Comparison of ENCODE assay signal across 22 mouse cellular contexts in the genomic region with DNA sequence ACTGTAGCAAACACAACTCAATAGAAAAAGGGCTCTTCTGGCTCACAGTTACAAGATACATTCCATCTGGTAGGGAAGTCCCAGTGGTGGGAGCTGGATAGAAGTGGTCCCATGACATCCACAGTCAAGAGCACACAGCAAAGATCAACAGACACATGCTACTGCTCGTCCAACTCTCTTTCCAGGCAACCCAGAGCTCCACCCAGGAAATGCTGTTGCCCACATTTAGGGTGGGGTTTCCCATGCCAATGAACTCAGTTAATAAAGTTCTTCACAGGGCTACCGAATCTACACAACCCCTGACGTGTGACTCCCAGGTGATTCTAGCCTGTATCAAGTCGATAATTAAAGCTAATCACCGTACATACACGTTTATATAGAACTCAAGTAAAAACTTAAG. TPM values are rescaled to one million over a fixed set of nuclear protein-coding genes. Genes with fewer than 3 reads are reported as not detected.
A peak's percentile ranks its signal among the peaks of the same experiment; 100 is the strongest.
DNase-seq lines count a peak whose midpoint lies in the region; ATAC-seq and TF ChIP-seq lines count a peak whose summit lies in the region.
"Had no signal": no experiment of that assay in that cellular context is flagged by ENCODE, and none has a peak within 500 bp of the region (broad histone marks: within the 10 kb centered on the region; RNA-seq: fewer than 3 reads in every experiment).

No protein-coding gene starts in this region.

- no peaks in the 10 kb centered on the region for H3K9me3 ChIP-seq in intestine, postnatal 0 days (ENCODE audit: control insufficient read depth)
- H3K9me3 ChIP-seq: embryonic facial prominence, embryonic 15.5 days; forebrain, embryonic 10.5 days; limb, embryonic 13.5 days; neural tube, embryonic 12.5 days had no signal

- H3K4me2 ChIP-seq in intestine, postnatal 0 days (replicated peaks; ENCODE audit: low read depth): peak overlapping the region; percentile 39
- H3K4me2 ChIP-seq: embryonic facial prominence, embryonic 15.5 days; heart, embryonic 11.5 days; hindbrain, embryonic 14.5 days; limb, embryonic 13.5 days; lung, embryonic 14.5 days; neural tube, embryonic 12.5 days had no signal

- WGBS in intestine, postnatal 0 days: 38% methylated on average over 6 of the region's 6 CpGs

- no peaks in the 10 kb centered on the region for H3K27me3 ChIP-seq in intestine, postnatal 0 days (replicated peaks; ENCODE audit: control insufficient read depth, insufficient read depth, low read length)
- H3K27me3 ChIP-seq: embryonic facial prominence, embryonic 15.5 days; limb, embryonic 13.5 days had no signal

- TF ChIP-seq CTCF in intestine, postnatal 0 days (IDR thresholded peaks at IDR 0.05; ENCODE audit: low read depth): no peak

- peak; percentile 44 for DNase-seq in CD4-positive, CD25-positive, alpha-beta regulatory T cell, adult 2 months (ENCODE audit: low read depth, low spot score)
- DNase-seq in T-cell, adult 2 months (ENCODE audit: low spot score): peak; percentile 76
- no peak for DNase-seq in frontal cortex, postnatal 36 days (ENCODE audit: low spot score in 2 of 2)
- no peak for DNase-seq in retina, embryonic 14.5 days (ENCODE audit: low spot score)
- no peak for DNase-seq in cerebellum, postnatal 10 days
- no peak for DNase-seq in heart, adult 8-10 months (ENCODE audit: low spot score)
- DNase-seq: adrenal gland, postnatal 25 days; cerebellum, adult 9-10 months; gastrocnemius, postnatal 10 days; heart, postnatal 14 days; kidney, adult 2 months; kidney, postnatal 4 days; lung, embryonic 14.5 days had no signal

- H3K27ac ChIP-seq in intestine, postnatal 0 days (ENCODE audit: low read depth, low read length): peak overlapping the region; percentile 72; the same call in 1 of the 2 replicates
- H3K27ac ChIP-seq: embryonic facial prominence, embryonic 15.5 days; forebrain, embryonic 10.5 days; hindbrain, embryonic 14.5 days; limb, embryonic 13.5 days; macrophage; neural tube, embryonic 12.5 days had no signal

- no peaks in the 10 kb centered on the region; the same call in 1 of the 2 replicates for H3K36me3 ChIP-seq in intestine, postnatal 0 days (ENCODE audit: control insufficient read depth, insufficient read depth)
- H3K36me3 ChIP-seq: neural tube, embryonic 12.5 days had no signal

- no peak overlapping the region for H3K9ac ChIP-seq in intestine, postnatal 0 days (ENCODE audit: low read depth, low read length)
- H3K9ac ChIP-seq: embryonic facial prominence, embryonic 15.5 days; hindbrain, embryonic 14.5 days; limb, embryonic 13.5 days; lung, embryonic 14.5 days; neural tube, embryonic 12.5 days had no signal

- no peak overlapping the region for H3K4me3 ChIP-seq in intestine, postnatal 0 days (ENCODE audit: low read depth, low read length)
- H3K4me3 ChIP-seq: embryonic facial prominence, embryonic 15.5 days; forebrain, embryonic 10.5 days; limb, embryonic 13.5 days; neural tube, embryonic 12.5 days had no signal

- ATAC-seq in intestine, postnatal 0 days: peak; percentile 56; the same call in 1 of the 2 replicates
- peak; percentile 83 for ATAC-seq in megakaryocyte-erythroid progenitor cell, adult 5-6 weeks (replicated peaks; ENCODE audit: low FRiP score, low TSS enrichment, poor library complexity, severe bottlenecking)

- peaks cover 5% of the 10 kb centered on the region; the same call in 1 of the 2 replicates for H3K4me1 ChIP-seq in intestine, postnatal 0 days (replicated peaks; ENCODE audit: control insufficient read depth, insufficient read depth, low read length)

RNA-seq across cellular contexts. Expression of gene Baz2b, which starts 5.5 kb away (rescaled TPM):
- polyA plus RNA-seq in intestine, postnatal 0 days (2015; fragmentation: Nextera tagmentation; extraction: Ambion mirVana): 33.8 and 39.7 TPM in 2 replicates
- total RNA-seq in megakaryocyte-erythroid progenitor cell, adult 5-6 weeks (2014; fragmentation: Nextera tagmentation): 69.1 and 82.5 TPM in 2 replicates
- 68.8 and 87.4 TPM in 2 replicates for total RNA-seq in megakaryocyte-erythroid progenitor cell, adult 5-6 weeks (2017)
- total RNA-seq in heart, adult 8-10 months (2022): 10 to 100 TPM; 33.0 to 49.7 (median 44.0) TPM

RNA-seq across cellular contexts. Expression of gene March7, which starts 5.5 kb away (rescaled TPM):
- 53.5 and 62.6 TPM in 2 replicates for polyA plus RNA-seq in intestine, postnatal 0 days (2015; fragmentation: Nextera tagmentation; extraction: Ambion mirVana)
- total RNA-seq in megakaryocyte-erythroid progenitor cell, adult 5-6 weeks (2014; fragmentation: Nextera tagmentation): 68.0 and 79.2 TPM in 2 replicates
- total RNA-seq in megakaryocyte-erythroid progenitor cell, adult 5-6 weeks (2017): 63.6 and 119 TPM in 2 replicates
- 10 to 100 TPM; 20.8 to 33.6 (median 28.3) TPM for total RNA-seq in heart, adult 8-10 months (2022)

Comparison
In these comparisons a context has a peak if more than half of its experiments do, and no peak if none do; other contexts are left out.
1. DNase-seq: peak in CD4-positive, CD25-positive, alpha-beta regulatory T cell, adult 2 months (single experiment) and T-cell, adult 2 months (single experiment); none in frontal cortex, postnatal 36 days (0 of 2), retina, embryonic 14.5 days (single experiment), cerebellum, postnatal 10 days (0 of 2) and heart, adult 8-10 months (single experiment).